Mouse (Mus musculus): ENCODE data around the gene Spdl1. TPM values are rescaled to one million over a fixed set of nuclear protein-coding genes. Genes with fewer than 3 reads are reported as not detected.

Gene Spdl1
- total and polyA plus RNA-seq, 3 experiments, result 24.2 to 36.3 TPM; not detected in 1

- TF ChIP-seq GABPA (IDR thresholded peaks at IDR 0.05; ENCODE audit: low read depth, low read length) (no peak), MAX (IDR thresholded peaks at IDR 0.05; ENCODE audit: low read length) (no peak), USF1 (IDR thresholded peaks at IDR 0.05; ENCODE audit: low read depth, low read length) (no peak), MXI1 (IDR thresholded peaks at IDR 0.05; ENCODE audit: low read depth, low read length) (no peak), ZC3H11A (IDR thresholded peaks at IDR 0.05; ENCODE audit: low read depth, low read length) (no peak), ELF1 (IDR thresholded peaks at IDR 0.05; ENCODE audit: low read depth, low read length) (no peak), UBTF (IDR thresholded peaks at IDR 0.05; ENCODE audit: borderline replicate concordance, insufficient read depth, low read depth, low read length) (no peak), BHLHE40 (IDR thresholded peaks at IDR 0.05; ENCODE audit: borderline replicate concordance, low read depth, low read length) (no peak), HCFC1 (IDR thresholded peaks at IDR 0.05; ENCODE audit: low read depth, low read length) (no peak), TBP (IDR thresholded peaks at IDR 0.05; ENCODE audit: low read depth, low read length) (no peak), NELFE (IDR thresholded peaks at IDR 0.05; ENCODE audit: low read depth, low read length) (no peak), MYC (IDR thresholded peaks at IDR 0.05; ENCODE audit: low read depth, low read length) (no peak), POLR2AphosphoS2 (IDR thresholded peaks at IDR 0.05; ENCODE audit: low read length) (no peak), USF2 (IDR thresholded peaks at IDR 0.05; ENCODE audit: borderline replicate concordance in 1 of 2, insufficient read depth in 1 of 2, low read depth in 1 of 2, low read length in 2 of 2) (no peak), ZNF384 (IDR thresholded peaks at IDR 0.05; ENCODE audit: low read depth, low read length) (no peak), ETS1 (IDR thresholded peaks at IDR 0.05; ENCODE audit: low read depth, low read length) (no peak), CHD2 (IDR thresholded peaks at IDR 0.05; ENCODE audit: low read length) (no peak), JUND (IDR thresholded peaks at IDR 0.05; ENCODE audit: low read depth, low read length) (no peak), RCOR1 (IDR thresholded peaks at IDR 0.05; ENCODE audit: low read depth, low read length) (no peak), MAFK (IDR thresholded peaks at IDR 0.05; ENCODE audit: borderline replicate concordance, low read depth, low read length) (no peak)
- H3K36me3 ChIP-seq (ENCODE audit: control insufficient read depth in 1 of 2, insufficient read depth in 2 of 2, low read length in 2 of 2), result peaks cover 0 to 37% of the 10 kb centered on the region in 2 experiments; a peak in 2 of 4 replicates
These were observed 8.7 kb downstream of the Spdl1 start for GRCm38 (mm10) chr11:34824791-34825190.

GRCm38 (mm10) chr11:34814767-34815166, 18.7 kb downstream of the Spdl1 start:
- DNase-seq (ENCODE audit: low read depth, low spot score), result peak; percentile 81
- no peak overlapping the region for H3K9ac ChIP-seq (ENCODE audit: control insufficient read depth, low read depth, low read length, poor library complexity, severe bottlenecking)
- H3K4me1 ChIP-seq (ENCODE audit: control insufficient read depth in 1 of 2, insufficient read depth in 2 of 2, low read length in 2 of 2), result no peaks in the 10 kb centered on the region
- H3K79me2 ChIP-seq (ENCODE audit: control insufficient read depth, insufficient read depth, low read length, poor library complexity), result no peaks in the 10 kb centered on the region
- H3K27ac ChIP-seq (ENCODE audit: control insufficient read depth, low read depth, low read length), result no peak overlapping the region
- H3K9me3 ChIP-seq (replicated peaks; ENCODE audit: insufficient read depth, low read length), result no peaks in the 10 kb centered on the region
- H3K27me3 ChIP-seq (ENCODE audit: control insufficient read depth in 1 of 2, insufficient read depth in 2 of 2, low read length in 2 of 2), result no peaks in the 10 kb centered on the region
- H3K4me3 ChIP-seq (ENCODE audit: control insufficient read depth in 1 of 2, insufficient read depth in 1 of 2, low read depth in 2 of 2, low read length in 2 of 2), result no peak overlapping the region
- H3K36me3 ChIP-seq (ENCODE audit: control insufficient read depth in 1 of 2, insufficient read depth in 2 of 2, low read length in 2 of 2), result peaks cover 0 to 34% of the 10 kb centered on the region in 2 experiments; a peak in 2 of 4 replicates
- TF ChIP-seq ETS1 (IDR thresholded peaks at IDR 0.05; ENCODE audit: low read depth, low read length) (no peak), USF2 (IDR thresholded peaks at IDR 0.05; ENCODE audit: borderline replicate concordance in 1 of 2, insufficient read depth in 1 of 2, low read depth in 1 of 2, low read length in 2 of 2) (no peak), GATA1 (IDR thresholded peaks at IDR 0.05; ENCODE audit: low read depth, low read length) (no peak), TCF12 (IDR thresholded peaks at IDR 0.05; ENCODE audit: low read depth, low read length) (no peak), NELFE (IDR thresholded peaks at IDR 0.05; ENCODE audit: low read depth, low read length) (no peak), HCFC1 (IDR thresholded peaks at IDR 0.05; ENCODE audit: low read depth, low read length) (0 out of 2 replicates have a peak, but pooled peaks have one; percentile 23), USF1 (IDR thresholded peaks at IDR 0.05; ENCODE audit: low read depth, low read length) (no peak), ZMIZ1 (IDR thresholded peaks at IDR 0.05; ENCODE audit: low read depth, low read length) (no peak), MAX (IDR thresholded peaks at IDR 0.05; ENCODE audit: low read length) (no peak), ZNF384 (IDR thresholded peaks at IDR 0.05; ENCODE audit: low read depth, low read length) (peak; percentile 100), POLR2AphosphoS5 (IDR thresholded peaks at IDR 0.05; ENCODE audit: borderline replicate concordance, low read depth, low read length) (no peak), MYC (IDR thresholded peaks at IDR 0.05; ENCODE audit: low read depth, low read length) (no peak), MYB (IDR thresholded peaks at IDR 0.05; ENCODE audit: low read depth, low read length) (no peak), ZC3H11A (IDR thresholded peaks at IDR 0.05; ENCODE audit: low read depth, low read length) (peak; percentile 59), ELF1 (IDR thresholded peaks at IDR 0.05; ENCODE audit: low read depth, low read length) (no peak), MEF2A (IDR thresholded peaks at IDR 0.05; ENCODE audit: extremely low read depth, insufficient replicate concordance, low read depth, low read length, poor library complexity, severe bottlenecking) (no peak), NRF1 (IDR thresholded peaks at IDR 0.05; ENCODE audit: insufficient read depth, low read depth, low read length, poor library complexity, severe bottlenecking) (no peak), CTCF (IDR thresholded peaks at IDR 0.05 in 2 of 3, conservative IDR thresholded peaks at IDR 0.05 in 1 of 3; ENCODE audit: control insufficient read depth in 1 of 3, insufficient read depth in 1 of 3, low read depth in 2 of 3, low read length in 3 of 3, poor library complexity in 1 of 3, severe bottlenecking in 1 of 3) (peak; percentile 33 to 77 (median 61)), KAT2A (conservative IDR thresholded peaks at IDR 0.05; ENCODE audit: low read depth, low read length) (no peak)

More at GRCm38 (mm10) chr11:34824791-34825190, 8.7 kb downstream of the Spdl1 start:
- DNase-seq (ENCODE audit: low read depth, low spot score), result no peak
- H3K27ac ChIP-seq (ENCODE audit: control insufficient read depth, low read depth, low read length), result no peak overlapping the region
- peaks cover 0 to 3% of the 10 kb centered on the region in 2 experiments; a peak in 2 of 4 replicates for H3K4me1 ChIP-seq (ENCODE audit: control insufficient read depth in 1 of 2, insufficient read depth in 2 of 2, low read length in 2 of 2)
- H3K79me2 ChIP-seq (ENCODE audit: control insufficient read depth, insufficient read depth, low read length, poor library complexity), result no peaks in the 10 kb centered on the region
- H3K9ac ChIP-seq (ENCODE audit: control insufficient read depth, low read depth, low read length, poor library complexity, severe bottlenecking), result no peak overlapping the region
- no peaks in the 10 kb centered on the region for H3K27me3 ChIP-seq (ENCODE audit: control insufficient read depth in 1 of 2, insufficient read depth in 2 of 2, low read length in 2 of 2)
- H3K9me3 ChIP-seq (replicated peaks; ENCODE audit: insufficient read depth, low read length), result no peaks in the 10 kb centered on the region
- H3K4me3 ChIP-seq (ENCODE audit: control insufficient read depth in 1 of 2, insufficient read depth in 1 of 2, low read depth in 2 of 2, low read length in 2 of 2), result no peak overlapping the region

Data from MEL (cell line).